Mouse (Mus musculus) embryonic facial prominence, embryonic 12.5 days (tissue): Measurements from ENCODE around the gene Tmem141. TPM values are rescaled to one million over a fixed set of nuclear protein-coding genes. Genes with fewer than 3 reads are reported as not detected.

Experiments
- ATAC-seq: fragments of 200-750 bp; cut with Nextera tagmentation; 2 replicates; pipeline ENCODE4 v1.8.0; 2017; ENCODE audit not compliant: insufficient number of reproducible peaks, insufficient read depth, low FRiP score, low TSS enrichment
- H3K27ac ChIP-seq: fragments of 300-500 bp; sonication (generic); 2 replicates; pipeline ENCODE4 v1.5.1; 2016; ENCODE audit warnings: mild to moderate bottlenecking
- H3K27me3 ChIP-seq: fragments of 300-500 bp; sonication (generic); 2 replicates; pipeline ENCODE4 v1.6.1; 2016; ENCODE audit warnings: mild to moderate bottlenecking, moderate library complexity
- H3K36me3 ChIP-seq: fragments of 300-500 bp; sonication (generic); 2 replicates; pipeline ENCODE4 v1.6.1; 2016; ENCODE audit warnings: mild to moderate bottlenecking
- H3K4me1 ChIP-seq: fragments of 300-500 bp; sonication (generic); 2 replicates; pipeline ENCODE4 v1.6.1; 2016
- H3K4me2 ChIP-seq: fragments of 300-500 bp; sonication (generic); replicated peaks from 2 replicates; pipeline ENCODE4 v1.6.1; 2016; ENCODE audit warnings: mild to moderate bottlenecking, moderate library complexity
- H3K4me3 ChIP-seq: fragments of 300-500 bp; sonication (generic); 2 replicates; pipeline ENCODE4 v1.5.1; 2016; ENCODE audit warnings: mild to moderate bottlenecking
- H3K9ac ChIP-seq: fragments of 300-500 bp; sonication (generic); 2 replicates; pipeline ENCODE4 v1.6.1; 2016; ENCODE audit warnings: mild to moderate bottlenecking, moderate library complexity
- H3K9me3 ChIP-seq: fragments of 300-500 bp; sonication (generic); 2 replicates; pipeline ENCODE4 v1.6.1; 2016; ENCODE audit warnings: mild to moderate bottlenecking, moderate library complexity
- WGBS: fragments of 180-500 bp; shearing (Covaris S2); methylation state at CpG from one replicate; pipeline ENCODE4 v1.1.7; 2016; 5-methylcytosine and 5-hydroxymethylcytosine counted together
- polyA plus RNA-seq: library from polyadenylated mRNA; unstranded; fragments of >200 nt; fragmentation: Nextera tagmentation; extraction: Ambion mirVana; gene quantifications from 2 replicates; pipeline ENCODE4 v1.2.1, GENCODE M21; 2016

Tmem141 gene
- polyA plus RNA-seq, 1 experiment from 2014 or later = 21.1 TPM

- no peak overlapping the region for H3K4me2 ChIP-seq
- no peaks in the 10 kb centered on the region for H3K27me3 ChIP-seq
Observed at GRCm38 (mm10) chr2:25639890-25640289, 18.1 kb upstream of the Tmem141 start.

GRCm38 (mm10) chr2:25634046-25634445 lies 12.2 kb upstream of the Tmem141 start:
- H3K27ac ChIP-seq = no peak overlapping the region
- H3K36me3 ChIP-seq = no peaks in the 10 kb centered on the region
- WGBS = 50% methylated on average over 1 of the region's 1 CpGs
- no peak for ATAC-seq
- no peak overlapping the region for H3K4me2 ChIP-seq
- no peaks in the 10 kb centered on the region for H3K4me1 ChIP-seq
- H3K9me3 ChIP-seq = no peaks in the 10 kb centered on the region
- no peak overlapping the region for H3K9ac ChIP-seq
- H3K4me3 ChIP-seq = no peak overlapping the region
- no peaks in the 10 kb centered on the region for H3K27me3 ChIP-seq

More at GRCm38 (mm10) chr2:25639890-25640289, 18.1 kb upstream of the Tmem141 start:
- Histone ChIP-seq H3K27ac (no peak overlapping the region), H3K9ac (no peak overlapping the region), H3K9me3 (no peaks in the 10 kb centered on the region), H3K4me3 (no peak overlapping the region), H3K4me1 (no peaks in the 10 kb centered on the region), H3K36me3 (no peaks in the 10 kb centered on the region)
- 16% methylated on average over 6 of the region's 6 CpGs for WGBS
- no peak for ATAC-seq

GRCm38 (mm10) chr2:25633616-25634015 lies 11.8 kb upstream of the Tmem141 start:
- Histone ChIP-seq H3K27me3 (no peaks in the 10 kb centered on the region), H3K27ac (no peak overlapping the region), H3K9me3 (no peaks in the 10 kb centered on the region), H3K4me3 (no peak overlapping the region), H3K4me1 (no peaks in the 10 kb centered on the region), H3K36me3 (no peaks in the 10 kb centered on the region), H3K4me2 (no peak overlapping the region), H3K9ac (no peak overlapping the region)
- 77% methylated on average over 3 of the region's 3 CpGs for WGBS
- ATAC-seq = no peak

GRCm38 (mm10) chr2:25628738-25629137 lies 6.9 kb upstream of the Tmem141 start:
- ATAC-seq = no peak
- 37% methylated on average over 4 of the region's 4 CpGs for WGBS
- no peak overlapping the region for H3K27ac ChIP-seq

GRCm38 (mm10) chr2:25627811-25628210 lies 6.0 kb upstream of the Tmem141 start, which contains the start of gene Fcna:
Fcna (minus strand) TSS chr2:25628030.
- H3K4me1 ChIP-seq = no peaks in the 10 kb centered on the region
- no peak for ATAC-seq
- no peak within 1 kb of the TSS for H3K27ac ChIP-seq
- no peaks in the 10 kb centered on the region for H3K27me3 ChIP-seq
- no peak within 1 kb of the TSS for H3K9ac ChIP-seq
- H3K36me3 ChIP-seq = no peaks in the 10 kb centered on the region
- no peak within 1 kb of the TSS for H3K4me3 ChIP-seq
- 70% methylated on average over 6 of the region's 6 CpGs for WGBS
- H3K4me2 ChIP-seq = no peak within 1 kb of the TSS
- no peaks in the 10 kb centered on the region for H3K9me3 ChIP-seq

More at GRCm38 (mm10) chr2:25628738-25629137, 6.9 kb upstream of the Tmem141 start:
- Histone ChIP-seq H3K36me3 (no peaks in the 10 kb centered on the region), H3K9me3 (no peaks in the 10 kb centered on the region), H3K9ac (no peak overlapping the region), H3K27me3 (no peaks in the 10 kb centered on the region), H3K4me1 (no peaks in the 10 kb centered on the region), H3K4me2 (no peak overlapping the region), H3K4me3 (no peak overlapping the region)

GRCm38 (mm10) chr2:25625986-25626385 lies 4.2 kb upstream of the Tmem141 start:
- Histone ChIP-seq H3K9ac (no peak overlapping the region), H3K36me3 (no peaks in the 10 kb centered on the region), H3K27me3 (no peaks in the 10 kb centered on the region), H3K4me2 (no peak overlapping the region), H3K4me3 (no peak overlapping the region), H3K4me1 (peaks cover 7% of the 10 kb centered on the region), H3K27ac (no peak overlapping the region), H3K9me3 (no peaks in the 10 kb centered on the region)
- 59% methylated on average over 5 of the region's 5 CpGs for WGBS
- no peak for ATAC-seq

GRCm38 (mm10) chr2:25620852-25621228 lies 965 bp downstream of the Tmem141 start:
- Histone ChIP-seq H3K9ac (no peak overlapping the region), H3K4me3 (no peak overlapping the region), H3K4me2 (peak overlapping the region; percentile 75; the same call in 1 of the 2 replicates), H3K27ac (no peak overlapping the region), H3K4me1 (peaks cover 18% of the 10 kb centered on the region), H3K27me3 (peaks cover 30% of the 10 kb centered on the region), H3K9me3 (no peaks in the 10 kb centered on the region), H3K36me3 (no peaks in the 10 kb centered on the region)
- no peak for ATAC-seq
- WGBS = 82% methylated on average over 4 of the region's 4 CpGs

GRCm38 (mm10) chr2:25620386-25620785 lies 1.4 kb downstream of the Tmem141 start:
- 0 out of 2 replicates have a peak overlapping the region, but pooled peaks have one; percentile 19 for H3K9ac ChIP-seq
- no peak overlapping the region for H3K27ac ChIP-seq
- H3K36me3 ChIP-seq = no peaks in the 10 kb centered on the region
- no peak overlapping the region for H3K4me3 ChIP-seq
- no peak overlapping the region for H3K4me2 ChIP-seq
- 83% methylated on average over 6 of the region's 6 CpGs for WGBS
- no peaks in the 10 kb centered on the region for H3K9me3 ChIP-seq
- H3K4me1 ChIP-seq = peaks cover 18% of the 10 kb centered on the region
- ATAC-seq = no peak
- H3K27me3 ChIP-seq = peaks cover 34% of the 10 kb centered on the region

- no peak for ATAC-seq
- H3K27me3 ChIP-seq = peaks cover 58% of the 10 kb centered on the region
- H3K9me3 ChIP-seq = no peaks in the 10 kb centered on the region
- H3K27ac ChIP-seq = no peak within 1 kb of the TSS
- H3K4me3 ChIP-seq = no peak within 1 kb of the TSS
- no peak within 1 kb of the TSS for H3K9ac ChIP-seq
- H3K36me3 ChIP-seq = no peaks in the 10 kb centered on the region
- H3K4me1 ChIP-seq = peaks cover 18% of the 10 kb centered on the region
- 79% methylated on average over 3 of the region's 3 CpGs for WGBS
- no peak within 1 kb of the TSS for H3K4me2 ChIP-seq
Observed at GRCm38 (mm10) chr2:25617578-25617977, 4.2 kb downstream of the Tmem141 start, which contains the start of gene Ccdc183. Ccdc183 (minus strand) TSS chr2:25617678.

- H3K27me3 ChIP-seq = peaks cover 58% of the 10 kb centered on the region
Observed at GRCm38 (mm10) chr2:25616398-25616797, 5.4 kb downstream of the Tmem141 start.

GRCm38 (mm10) chr2:25608671-25609070 lies 13.1 kb downstream of the Tmem141 start:
- Histone ChIP-seq H3K9ac (peak overlapping the region; percentile 89; the same call in 1 of the 2 replicates), H3K27ac (0 out of 2 replicates have a peak overlapping the region, but pooled peaks have one; percentile 91)

More at GRCm38 (mm10) chr2:25616398-25616797, 5.4 kb downstream of the Tmem141 start:
- 25% methylated on average over 22 of the region's 22 CpGs for WGBS
- Histone ChIP-seq H3K9me3 (no peaks in the 10 kb centered on the region), H3K4me2 (peak overlapping the region; percentile 27; the same call in 1 of the 2 replicates), H3K4me1 (peaks cover 14% of the 10 kb centered on the region), H3K9ac (no peak overlapping the region), H3K4me3 (no peak overlapping the region), H3K36me3 (no peaks in the 10 kb centered on the region), H3K27ac (no peak overlapping the region)
- no peak for ATAC-seq

GRCm38 (mm10) chr2:25607761-25608622 lies 13.8 kb downstream of the Tmem141 start, which contains the start of gene Rabl6:
Rabl6 (minus strand) TSS chr2:25608521.
- Histone ChIP-seq H3K9ac (peak within 1 kb of the TSS; percentile 89), H3K27ac (peak within 1 kb of the TSS; percentile 91), H3K36me3 (peaks cover 4% of the 10 kb centered on the region), H3K4me3 (peak within 1 kb of the TSS; percentile 99), H3K27me3 (peaks cover 4% of the 10 kb centered on the region; the same call in 1 of the 2 replicates), H3K4me2 (peak within 1 kb of the TSS; percentile 68), H3K9me3 (no peaks in the 10 kb centered on the region), H3K4me1 (peaks cover 15% of the 10 kb centered on the region)
- ATAC-seq = peak; percentile 89
- WGBS = under 1% methylated on average over 80 of the region's 80 CpGs

More at GRCm38 (mm10) chr2:25608671-25609070, 13.1 kb downstream of the Tmem141 start:
- H3K9me3 ChIP-seq = no peaks in the 10 kb centered on the region
- peaks cover 15% of the 10 kb centered on the region for H3K4me1 ChIP-seq
- H3K27me3 ChIP-seq = peaks cover 9% of the 10 kb centered on the region; the same call in 1 of the 2 replicates
- H3K4me2 ChIP-seq = peak overlapping the region; percentile 68
- H3K4me3 ChIP-seq = peak overlapping the region; percentile 99
- no peak for ATAC-seq
- 66% methylated on average over 10 of the region's 10 CpGs for WGBS
- H3K36me3 ChIP-seq = no peaks in the 10 kb centered on the region
